Mouse (Mus musculus): ENCODE data around the gene Spint2.

DNA sequence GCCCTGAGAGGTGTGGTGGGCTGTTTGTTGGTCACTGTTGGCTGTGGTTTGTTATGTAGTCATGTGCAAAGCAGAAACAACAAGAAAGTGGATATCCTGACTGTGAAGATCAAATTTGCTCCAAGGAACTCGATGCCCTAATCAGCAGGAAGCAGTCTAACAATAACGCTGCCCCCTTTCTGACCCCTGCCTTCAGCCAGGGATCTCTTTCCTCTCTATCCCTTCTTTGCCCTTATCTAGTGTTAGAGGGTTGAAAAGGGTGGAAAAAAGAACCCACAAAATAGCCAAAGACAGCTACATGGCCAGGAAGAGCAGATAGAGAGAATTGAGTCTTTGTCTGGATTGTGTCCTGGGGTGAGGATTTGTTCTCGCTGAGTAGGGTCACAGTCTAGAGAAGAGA lies 51.2 kb downstream of the Spint2 start:
- TF ChIP-seq EP300 (IDR thresholded peaks at IDR 0.05; ENCODE audit: low read depth) (no peak), CTCF (IDR thresholded peaks at IDR 0.05; ENCODE audit: low read depth) (no peak)
